Mouse (Mus musculus) hindlimb bud, embryonic 11.5 days (tissue): ENCODE results near the gene Chrna10.

Experiments used
- DNase-seq: peaks from one replicate; pipeline ENCODE4 v3.0.0-alpha.2; 2012; ENCODE audit warnings: low read depth, low spot score; ENCODE audit errors: extremely low spot score

The Chrna10 gene

DNA sequence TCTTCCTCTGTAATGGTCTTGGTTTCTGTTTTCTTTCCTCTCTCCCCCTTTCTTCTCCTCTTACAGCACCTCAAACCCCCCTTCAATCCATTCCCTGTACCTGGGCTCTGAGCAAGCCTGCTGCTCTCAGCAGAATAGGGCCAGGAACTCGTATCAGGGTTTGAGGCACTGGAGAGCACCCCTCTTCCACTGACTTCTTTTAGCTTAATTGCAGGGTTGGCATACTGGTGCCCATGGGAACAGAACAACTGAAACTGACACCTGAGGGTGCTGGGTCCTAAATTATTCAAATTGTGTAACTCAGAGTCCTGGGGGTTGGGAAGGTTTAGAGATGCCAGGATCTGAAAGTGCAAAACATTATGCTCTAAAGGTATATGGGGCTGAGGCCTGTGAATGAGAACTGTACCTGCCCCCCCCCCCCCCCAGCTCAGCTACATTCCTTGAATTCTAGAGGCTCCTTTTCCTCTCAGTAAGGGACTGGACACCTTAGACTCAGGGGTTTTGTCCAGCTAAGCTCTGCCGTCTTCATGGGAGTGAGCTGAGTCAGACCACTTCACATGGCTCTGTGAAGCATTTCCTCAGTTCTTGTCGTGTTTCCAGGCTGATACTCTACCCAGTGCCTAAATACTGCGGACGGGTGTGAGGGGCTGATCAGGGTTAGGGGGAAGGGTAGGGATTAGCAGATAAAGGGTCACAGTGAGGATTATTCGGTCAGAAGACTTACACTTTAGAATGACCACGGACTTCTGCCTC, at the start of gene Chrna10:
Gene Chrna10 (minus strand): TSS at position 250 of the 753 bp plus-strand sequence.
- no peak for DNase-seq

GRCm38 (mm10) chr7:102153691-102154090, 37.1 kb upstream of the Chrna10 start:
- DNase-seq = no peak

DNA sequence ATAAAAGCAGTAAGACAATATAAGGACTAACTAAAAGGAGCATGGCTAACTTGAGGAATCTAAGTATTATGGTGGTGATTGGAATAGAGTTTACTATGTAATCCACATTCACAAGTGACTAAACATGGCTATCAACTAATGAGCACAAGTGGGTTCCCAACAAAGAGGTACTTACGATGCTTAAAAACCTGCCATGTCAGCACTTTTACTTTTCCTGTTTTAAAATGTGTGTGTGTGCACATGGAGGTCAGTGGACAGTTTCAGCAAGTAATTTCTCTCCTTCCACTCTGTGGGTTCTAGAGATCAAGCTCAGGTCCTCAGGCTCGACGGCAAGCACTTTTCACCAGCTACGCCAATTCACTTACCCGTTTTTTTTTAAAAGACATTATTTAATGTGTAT, 21.3 kb upstream of the Chrna10 start:
- DNase-seq = no peak

- peak; percentile 14 for DNase-seq
Measured at GRCm38 (mm10) chr7:102137464-102137863, 20.8 kb upstream of the Chrna10 start.

GRCm38 (mm10) chr7:102132395-102132794, 15.8 kb upstream of the Chrna10 start:
- no peak for DNase-seq

GRCm38 (mm10) chr7:102120326-102120725, 3.7 kb upstream of the Chrna10 start:
- DNase-seq = no peak

- no peak for DNase-seq
Measured at GRCm38 (mm10) chr7:102117382-102117781, 754 bp upstream of the Chrna10 start.

GRCm38 (mm10) chr7:102113151-102113729, 3.4 kb downstream of the Chrna10 start:
- DNase-seq = no peak

DNA sequence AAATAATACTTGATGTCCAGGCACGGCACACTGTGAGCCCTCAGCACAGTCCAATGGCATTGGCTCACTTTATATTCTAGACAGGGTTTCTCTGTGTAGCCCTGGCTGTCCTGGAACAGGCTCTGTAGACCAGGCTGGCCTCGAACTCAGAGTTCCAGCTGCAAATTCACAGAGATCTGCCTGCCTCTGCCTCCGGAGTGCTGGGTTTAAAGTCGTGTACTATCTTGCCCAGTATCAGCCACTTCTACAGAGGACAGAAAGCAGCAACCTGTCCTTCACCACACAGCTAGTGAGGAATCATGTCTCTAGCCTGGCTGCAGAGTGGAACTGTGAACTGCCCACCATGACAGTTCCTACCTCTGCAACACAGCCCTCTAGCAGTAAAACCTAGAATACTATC, 6.9 kb downstream of the Chrna10 start:
- DNase-seq = no peak

DNA sequence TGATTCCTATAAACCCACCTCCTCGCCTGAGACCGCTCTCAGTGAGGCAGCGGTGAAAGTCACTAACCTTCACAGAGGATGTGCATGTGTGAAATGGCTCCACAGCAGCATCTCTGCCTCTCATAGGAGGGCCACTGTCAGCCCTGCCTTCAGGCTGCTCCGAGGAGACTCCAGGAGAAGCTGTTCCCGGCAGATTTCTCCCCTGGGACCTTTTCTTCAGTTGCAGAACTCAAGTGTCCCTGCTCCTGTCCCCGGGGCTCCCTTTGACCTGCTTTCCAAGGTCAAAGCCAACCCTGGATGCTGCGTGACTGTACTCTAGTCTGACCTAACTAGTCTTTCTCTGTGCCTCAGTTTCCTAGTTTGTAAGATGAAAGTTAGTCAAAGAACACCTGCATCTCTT, 7.5 kb downstream of the Chrna10 start, which contains the start of gene Art5:
Gene Art5 (minus strand): TSS at position 319 of the 400 bp plus-strand sequence.
- DNase-seq = no peak

- no peak for DNase-seq
Measured at GRCm38 (mm10) chr7:102108206-102108605, 8.4 kb downstream of the Chrna10 start.

GRCm38 (mm10) chr7:102106700-102107141, 9.9 kb downstream of the Chrna10 start:
- DNase-seq = no peak

GRCm38 (mm10) chr7:102104126-102104525, 12.5 kb downstream of the Chrna10 start:
- DNase-seq = no peak

- no peak for DNase-seq
Measured at GRCm38 (mm10) chr7:102103555-102103954, 13.1 kb downstream of the Chrna10 start.

- no peak for DNase-seq
Measured at GRCm38 (mm10) chr7:102102696-102103095, 13.9 kb downstream of the Chrna10 start.

DNA sequence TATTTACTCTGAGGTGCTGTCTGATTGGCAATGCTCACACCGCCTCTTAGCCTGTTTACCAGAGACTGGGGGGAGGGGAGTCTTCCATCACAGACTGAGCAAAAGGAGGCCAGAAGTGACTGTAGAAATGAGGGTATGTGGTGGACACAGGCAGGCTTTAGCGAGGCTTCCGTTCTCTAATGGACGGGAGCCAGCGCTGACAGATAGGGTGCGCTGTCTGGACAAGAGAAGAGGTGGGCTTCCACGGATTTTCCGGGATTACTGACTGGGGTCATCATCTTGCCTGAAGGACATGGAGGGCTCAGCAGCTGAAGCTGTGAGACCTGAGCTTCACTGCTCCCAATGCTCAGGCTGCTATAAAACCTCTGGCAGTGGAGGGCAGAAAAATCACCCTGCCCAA, 14.4 kb downstream of the Chrna10 start:
- no peak for DNase-seq

GRCm38 (mm10) chr7:102101487-102101886, 15.1 kb downstream of the Chrna10 start, which contains the start of gene Art1:
Gene Art1 (plus strand): TSS chr7:102101743.
- DNase-seq = no peak

- no peak for DNase-seq
Measured at GRCm38 (mm10) chr7:102100868-102101267, 15.8 kb downstream of the Chrna10 start.

GRCm38 (mm10) chr7:102099760-102100661, 16.6 kb downstream of the Chrna10 start:
- DNase-seq = peak; percentile 31

- DNase-seq = no peak
Measured at GRCm38 (mm10) chr7:102087336-102087735, 29.3 kb downstream of the Chrna10 start.

- no peak for DNase-seq
Measured at GRCm38 (mm10) chr7:102084041-102084696, 32.5 kb downstream of the Chrna10 start.
